Mouse (Mus musculus) lung, embryonic 14.5 days (tissue): ENCODE data around the gene Kcnk5. TPM values are rescaled to one million over a fixed set of nuclear protein-coding genes. Genes with fewer than 3 reads are reported as not detected.

Experiments used
- ATAC-seq: fragments of 200-750 bp; cut with Nextera tagmentation; 2 replicates; pipeline ENCODE4 v1.8.0; 2017; ENCODE audit warnings: mild to moderate bottlenecking, moderate TSS enrichment, moderate library complexity; ENCODE audit not compliant: insufficient read depth
- DNase-seq: peaks from one replicate; pipeline ENCODE4 v3.0.0-alpha.2; 2015
- H3K27ac ChIP-seq: fragments of 300-500 bp; sonication (generic); 2 replicates; pipeline ENCODE4 v1.5.1; 2014; ENCODE audit warnings: low read depth, mild to moderate bottlenecking, moderate library complexity
- H3K27me3 ChIP-seq: fragments of 300-500 bp; sonication (generic); 2 replicates; pipeline ENCODE4 v1.6.1; 2014; ENCODE audit warnings: low read length, control low read depth; ENCODE audit not compliant: insufficient read depth
- H3K36me3 ChIP-seq: fragments of 300-500 bp; sonication (generic); 2 replicates; pipeline ENCODE4 v1.6.1; 2014; ENCODE audit warnings: control low read depth; ENCODE audit not compliant: insufficient read depth
- H3K4me1 ChIP-seq: fragments of 300-500 bp; sonication (generic); 2 replicates; pipeline ENCODE4 v1.6.1; 2014; ENCODE audit warnings: antibody characterized with exemption, control low read depth; ENCODE audit not compliant: insufficient read depth
- H3K4me2 ChIP-seq: fragments of 300-500 bp; sonication (generic); 2 replicates; pipeline ENCODE4 v1.6.1; 2014; ENCODE audit warnings: mild to moderate bottlenecking
- H3K4me3 ChIP-seq: fragments of 300-500 bp; sonication (generic); 2 replicates; pipeline ENCODE4 v1.5.1; 2014; ENCODE audit warnings: low read depth, low read length
- H3K9ac ChIP-seq: fragments of 300-500 bp; sonication (generic); 2 replicates; pipeline ENCODE4 v1.6.1; 2014
- H3K9me3 ChIP-seq: fragments of 300-500 bp; sonication (generic); 2 replicates; pipeline ENCODE4 v1.6.1; 2016; ENCODE audit warnings: low read depth, low read length, control low read depth
- CTCF ChIP-seq: IDR thresholded peaks from 2 replicates; pipeline ENCODE4 v1.5.1; 2016; ENCODE audit warnings: antibody characterized with exemption, low read depth
- WGBS: fragments of 180-500 bp; shearing (Covaris S2); extraction: QIAGEN DNeasy Blood & Tissue Kit; methylation state at CpG from one replicate; pipeline ENCODE4 v1.1.7; 2014; 5-methylcytosine and 5-hydroxymethylcytosine counted together
- polyA plus RNA-seq: library from polyadenylated mRNA; unstranded; fragments of >200 nt; fragmentation: Nextera tagmentation; extraction: Ambion mirVana; gene quantifications from 2 replicates; pipeline ENCODE4 v1.2.1, GENCODE M21; 2014

Kcnk5 gene
- polyA plus RNA-seq, 1 experiment from 2014 or later: 10.7 TPM

- no peak for TF ChIP-seq CTCF
- DNase-seq (no peak), ATAC-seq (no peak)
- no peaks in the 10 kb centered on the region for H3K9me3 ChIP-seq
- peaks cover 4% of the 10 kb centered on the region; the same call in 1 of the 2 replicates for H3K4me1 ChIP-seq
- H3K4me2 ChIP-seq: no peak overlapping the region
- no peaks in the 10 kb centered on the region for H3K27me3 ChIP-seq
- H3K36me3 ChIP-seq: no peaks in the 10 kb centered on the region
- no peak overlapping the region for H3K9ac ChIP-seq
- no peak overlapping the region for H3K4me3 ChIP-seq
- WGBS: 50% methylated on average over 10 of the region's 10 CpGs
- no peak overlapping the region for H3K27ac ChIP-seq
These were observed 43.1 kb upstream of the Kcnk5 start for GRCm38 (mm10) chr14:20224576-20225218.

GRCm38 (mm10) chr14:20224163-20224562 lies 42.6 kb upstream of the Kcnk5 start:
- H3K27me3 ChIP-seq: no peaks in the 10 kb centered on the region
- peaks cover 4% of the 10 kb centered on the region; the same call in 1 of the 2 replicates for H3K4me1 ChIP-seq
- 18% methylated on average over 4 of the region's 4 CpGs for WGBS
- no peak overlapping the region for H3K27ac ChIP-seq
- no peaks in the 10 kb centered on the region for H3K9me3 ChIP-seq
- H3K9ac ChIP-seq: no peak overlapping the region
- ATAC-seq (no peak), DNase-seq (peak; percentile 69)
- TF ChIP-seq CTCF: no peak
- H3K4me3 ChIP-seq: no peak overlapping the region
- H3K36me3 ChIP-seq: no peaks in the 10 kb centered on the region
- no peak overlapping the region for H3K4me2 ChIP-seq

GRCm38 (mm10) chr14:20223253-20223652 lies 41.6 kb upstream of the Kcnk5 start:
- Histone ChIP-seq H3K27me3 (no peaks in the 10 kb centered on the region), H3K4me2 (no peak overlapping the region), H3K27ac (no peak overlapping the region), H3K9ac (no peak overlapping the region), H3K36me3 (no peaks in the 10 kb centered on the region), H3K4me3 (no peak overlapping the region), H3K4me1 (peaks cover 4% of the 10 kb centered on the region; the same call in 1 of the 2 replicates), H3K9me3 (no peaks in the 10 kb centered on the region)
- DNase-seq: no peak
- WGBS: 75% methylated on average over 5 of the region's 5 CpGs
- ATAC-seq: no peak
- no peak for TF ChIP-seq CTCF

- ATAC-seq: no peak
- no peaks in the 10 kb centered on the region for H3K27me3 ChIP-seq
- no peak overlapping the region for H3K4me2 ChIP-seq
- no peak overlapping the region for H3K9ac ChIP-seq
- TF ChIP-seq CTCF: no peak
- no peak overlapping the region for H3K27ac ChIP-seq
- H3K4me1 ChIP-seq: peaks cover 4% of the 10 kb centered on the region; the same call in 1 of the 2 replicates
- no peaks in the 10 kb centered on the region for H3K9me3 ChIP-seq
- no peak for DNase-seq
- 57% methylated on average over 7 of the region's 7 CpGs for WGBS
- H3K36me3 ChIP-seq: no peaks in the 10 kb centered on the region
- no peak overlapping the region for H3K4me3 ChIP-seq
These were observed 39.5 kb upstream of the Kcnk5 start for GRCm38 (mm10) chr14:20221083-20221482.

- DNase-seq (no peak), ATAC-seq (no peak)
- peaks cover 4% of the 10 kb centered on the region; the same call in 1 of the 2 replicates for H3K4me1 ChIP-seq
- no peak for TF ChIP-seq CTCF
- no peaks in the 10 kb centered on the region for H3K36me3 ChIP-seq
- no peak overlapping the region for H3K4me2 ChIP-seq
- H3K9me3 ChIP-seq: no peaks in the 10 kb centered on the region
- no peaks in the 10 kb centered on the region for H3K27me3 ChIP-seq
- H3K27ac ChIP-seq: no peak overlapping the region
- H3K9ac ChIP-seq: no peak overlapping the region
- no peak overlapping the region for H3K4me3 ChIP-seq
- 59% methylated on average over 1 of the region's 1 CpGs for WGBS
These were observed 38.2 kb upstream of the Kcnk5 start for GRCm38 (mm10) chr14:20219849-20220248.

GRCm38 (mm10) chr14:20217299-20217864 lies 35.8 kb upstream of the Kcnk5 start:
- Histone ChIP-seq H3K36me3 (no peaks in the 10 kb centered on the region), H3K4me2 (no peak overlapping the region), H3K27ac (no peak overlapping the region), H3K4me3 (no peak overlapping the region), H3K27me3 (no peaks in the 10 kb centered on the region), H3K4me1 (no peaks in the 10 kb centered on the region), H3K9ac (no peak overlapping the region), H3K9me3 (no peaks in the 10 kb centered on the region)
- no peak for DNase-seq
- TF ChIP-seq CTCF: no peak
- no peak for ATAC-seq
- WGBS: 60% methylated on average over 3 of the region's 3 CpGs

GRCm38 (mm10) chr14:20216561-20217298 lies 35.1 kb upstream of the Kcnk5 start:
- TF ChIP-seq CTCF: no peak
- no peak overlapping the region for H3K27ac ChIP-seq
- no peak overlapping the region for H3K9ac ChIP-seq
- H3K27me3 ChIP-seq: no peaks in the 10 kb centered on the region
- ATAC-seq (no peak), DNase-seq (no peak)
- WGBS: 74% methylated on average over 7 of the region's 7 CpGs
- no peaks in the 10 kb centered on the region for H3K4me1 ChIP-seq
- H3K9me3 ChIP-seq: no peaks in the 10 kb centered on the region
- H3K4me3 ChIP-seq: no peak overlapping the region
- H3K4me2 ChIP-seq: no peak overlapping the region
- no peaks in the 10 kb centered on the region for H3K36me3 ChIP-seq
